Mouse (Mus musculus) heart, postnatal 0 days (tissue): ENCODE results near the gene Sppl2a. TPM values are rescaled to one million over a fixed set of nuclear protein-coding genes. Genes with fewer than 3 reads are reported as not detected.

Experiments used
- ATAC-seq: fragments of 200-750 bp; cut with Nextera tagmentation; 2 replicates; pipeline ENCODE4 v1.8.0; 2017; ENCODE audit warnings: low read depth, moderate number of reproducible peaks, moderate library complexity; ENCODE audit not compliant: insufficient read depth
- DNase-seq: peaks from one replicate; pipeline ENCODE4 v3.0.0-alpha.2; 2016; ENCODE audit warnings: low spot score
- H3K27ac ChIP-seq: fragments of 300-500 bp; sonication (generic); 2 replicates; pipeline ENCODE4 v1.5.1; 2014; ENCODE audit warnings: low read depth, mild to moderate bottlenecking
- H3K27me3 ChIP-seq: fragments of 300-500 bp; sonication (generic); 2 replicates; pipeline ENCODE4 v1.6.1; 2014; ENCODE audit warnings: low read length, mixed read lengths; ENCODE audit not compliant: control insufficient read depth, insufficient read depth
- H3K36me3 ChIP-seq: fragments of 300-500 bp; sonication (generic); replicated peaks from 2 replicates; pipeline ENCODE4 v1.6.1; 2014; ENCODE audit warnings: low read length, mixed read lengths; ENCODE audit not compliant: control insufficient read depth, insufficient read depth
- H3K4me1 ChIP-seq: fragments of 300-500 bp; sonication (generic); 2 replicates; pipeline ENCODE4 v1.6.1; 2014; ENCODE audit warnings: antibody characterized with exemption; ENCODE audit not compliant: control insufficient read depth, insufficient read depth
- H3K4me2 ChIP-seq: fragments of 300-500 bp; sonication (generic); 2 replicates; pipeline ENCODE4 v1.6.1; 2014; ENCODE audit warnings: low read depth, mild to moderate bottlenecking, low read length, moderate library complexity
- H3K4me3 ChIP-seq: fragments of 300-500 bp; sonication (generic); 2 replicates; pipeline ENCODE4 v1.5.1; 2014; ENCODE audit warnings: low read depth, low read length
- H3K9ac ChIP-seq: fragments of 300-500 bp; sonication (generic); replicated peaks from 2 replicates; pipeline ENCODE4 v1.6.1; 2014; ENCODE audit warnings: low read depth, low read length, mixed read lengths
- H3K9me3 ChIP-seq: fragments of 300-500 bp; sonication (generic); replicated peaks from 2 replicates; pipeline ENCODE4 v1.6.1; 2016; ENCODE audit warnings: low read length; ENCODE audit not compliant: control insufficient read depth
- CTCF ChIP-seq: IDR thresholded peaks from 2 replicates; pipeline ENCODE4 v1.5.1; 2016; ENCODE audit warnings: antibody characterized with exemption, control low read depth, low read depth
- EP300 ChIP-seq: IDR thresholded peaks from 2 replicates; pipeline ENCODE4 v1.6.1; 2016; ENCODE audit warnings: antibody characterized with exemption, low read depth
- WGBS: fragments of 180-500 bp; shearing (Covaris S2); extraction: QIAGEN DNeasy Blood & Tissue Kit; methylation state at CpG from one replicate; pipeline ENCODE4 v1.1.7; 2014; 5-methylcytosine and 5-hydroxymethylcytosine counted together
- polyA plus RNA-seq: library from polyadenylated mRNA; unstranded; fragments of >200 nt; fragmentation: Nextera tagmentation; extraction: Ambion mirVana; gene quantifications from 2 replicates; pipeline ENCODE4 v1.2.1, GENCODE M21; 2015
- total RNA-seq: library from RNA; depleted of rRNA; stranded (reverse); fragments of >200 nt; gene quantifications from 2 replicates; pipeline ENCODE4 v1.2.3, GENCODE M21; 2014; ENCODE audit warnings: low replicate concordance

Gene Sppl2a
- total and polyA plus RNA-seq, 2 experiments from 2014 or later, result 28.7 to 32.6 TPM

- no peak overlapping the region for H3K4me2 ChIP-seq
- H3K36me3 ChIP-seq, result no peaks in the 10 kb centered on the region
- no peaks in the 10 kb centered on the region for H3K4me1 ChIP-seq
- 79% methylated on average over 3 of the region's 3 CpGs for whole genome bisulfite sequencing
- TF ChIP-seq EP300, result no peak
- no peak for TF ChIP-seq CTCF
- DNase-seq, result no peak
- H3K9ac ChIP-seq, result no peak overlapping the region
- H3K4me3 ChIP-seq, result no peak overlapping the region
- H3K27me3 ChIP-seq, result no peaks in the 10 kb centered on the region
- no peak overlapping the region for H3K27ac ChIP-seq
- ATAC-seq, result no peak
- no peaks in the 10 kb centered on the region for H3K9me3 ChIP-seq
Observed at GRCm38 (mm10) chr2:126940314-126940866, 7.4 kb upstream of the Sppl2a start.

- ATAC-seq, result no peak
- WGBS, result 35% methylated on average over 6 of the region's 6 CpGs
Observed at GRCm38 (mm10) chr2:126938069-126938468, 5.0 kb upstream of the Sppl2a start.

GRCm38 (mm10) chr2:126933921-126934320 is 886 bp upstream of the Sppl2a start:
- Histone ChIP-seq H3K36me3 (no peaks in the 10 kb centered on the region), H3K4me3 (peak overlapping the region; percentile 67; the same call in 1 of the 2 replicates), H3K9ac (0 out of 2 replicates have a peak overlapping the region, but pooled peaks have one; percentile 80), H3K4me2 (peak overlapping the region; percentile 77), H3K4me1 (peaks cover 10% of the 10 kb centered on the region), H3K27ac (peak overlapping the region; percentile 98), H3K27me3 (no peaks in the 10 kb centered on the region), H3K9me3 (no peaks in the 10 kb centered on the region)
- TF ChIP-seq CTCF (no peak), EP300 (no peak)
- DNase-seq, result peak; percentile 21
- no peak for ATAC-seq

More at GRCm38 (mm10) chr2:126938069-126938468, 5.0 kb upstream of the Sppl2a start:
- DNase-seq, result no peak
- peaks cover 10% of the 10 kb centered on the region for H3K4me1 ChIP-seq
- no peaks in the 10 kb centered on the region for H3K9me3 ChIP-seq
- no peaks in the 10 kb centered on the region for H3K27me3 ChIP-seq
- H3K36me3 ChIP-seq, result no peaks in the 10 kb centered on the region
- H3K4me3 ChIP-seq, result no peak overlapping the region
- H3K4me2 ChIP-seq, result no peak overlapping the region
- H3K27ac ChIP-seq, result no peak overlapping the region
- H3K9ac ChIP-seq, result no peak overlapping the region
- no peak for TF ChIP-seq CTCF
- TF ChIP-seq EP300, result no peak

GRCm38 (mm10) chr2:126932261-126932896 is 656 bp downstream of the Sppl2a start:
- H3K9me3 ChIP-seq, result no peaks in the 10 kb centered on the region
- 0 out of 2 replicates have a peak, but pooled peaks cover 3% of the 10 kb centered on the region for H3K36me3 ChIP-seq
- peaks cover 10% of the 10 kb centered on the region for H3K4me1 ChIP-seq
- H3K4me2 ChIP-seq, result peak overlapping the region; percentile 77
- peak overlapping the region; percentile 67 for H3K4me3 ChIP-seq
- H3K27ac ChIP-seq, result peak overlapping the region; percentile 98
- DNase-seq (no peak), ATAC-seq (no peak; the same call in 1 of the 2 replicates)
- TF ChIP-seq EP300 (no peak), CTCF (no peak)
- 1% methylated on average over 15 of the region's 15 CpGs for WGBS
- peak overlapping the region; percentile 80 for H3K9ac ChIP-seq
- H3K27me3 ChIP-seq, result no peaks in the 10 kb centered on the region

- peaks cover 10% of the 10 kb centered on the region for H3K4me1 ChIP-seq
- peak overlapping the region; percentile 67 for H3K4me3 ChIP-seq
- peak overlapping the region; percentile 80; the same call in 1 of the 2 replicates for H3K9ac ChIP-seq
- 0 out of 2 replicates have a peak, but pooled peaks cover 8% of the 10 kb centered on the region for H3K36me3 ChIP-seq
- ATAC-seq (no peak), DNase-seq (no peak)
- TF ChIP-seq EP300 (no peak), CTCF (no peak)
- no peaks in the 10 kb centered on the region for H3K9me3 ChIP-seq
- H3K27ac ChIP-seq, result no peak overlapping the region
- WGBS, result 49% methylated on average over 4 of the region's 4 CpGs
- no peaks in the 10 kb centered on the region for H3K27me3 ChIP-seq
- peak overlapping the region; percentile 77 for H3K4me2 ChIP-seq
Observed at GRCm38 (mm10) chr2:126931784-126932183, 1.3 kb downstream of the Sppl2a start.
